Mouse (Mus musculus) MN1 (cell line): Measurements from ENCODE around the gene Nacad.

Experiments used
- DNase-seq: peaks from one replicate; pipeline ENCODE4 v3.0.0-alpha.2; 2016; ENCODE audit warnings: low spot score

The Nacad gene

DNA sequence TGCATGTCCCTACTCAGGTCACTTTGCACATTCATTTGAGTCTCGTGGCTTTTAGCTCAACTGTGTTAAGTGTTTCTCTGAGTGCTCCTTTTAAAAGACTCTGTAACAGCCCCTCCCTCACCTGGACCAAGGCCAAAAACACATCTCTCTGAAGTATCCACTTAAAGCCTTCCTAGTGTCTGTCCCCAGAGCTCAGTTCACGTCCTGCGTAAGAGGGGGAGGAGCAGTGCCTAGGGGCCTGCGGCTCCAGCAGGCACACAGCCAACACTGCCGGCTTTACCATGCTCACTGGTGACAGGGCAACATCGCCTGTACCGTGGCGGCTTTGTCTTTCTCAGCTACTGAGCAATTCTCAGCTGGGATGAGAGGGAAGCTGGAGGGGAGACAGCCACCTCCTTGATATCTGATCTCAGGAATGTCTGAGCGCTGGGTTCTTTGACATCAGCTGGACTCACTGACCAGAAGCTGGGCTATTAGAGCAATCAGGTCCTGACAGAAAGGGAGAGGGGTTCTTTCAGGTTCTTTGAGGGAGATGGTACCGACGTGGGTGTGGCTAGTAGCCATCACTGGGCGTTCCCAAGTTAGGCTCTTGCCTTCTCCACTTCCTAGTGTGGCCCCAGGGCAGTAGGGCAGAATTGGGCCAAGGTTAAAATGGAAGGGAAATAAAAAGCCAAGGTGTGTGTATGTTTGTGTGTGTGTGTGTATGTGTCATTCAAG is 1.8 kb downstream of the Nacad start:
- DNase-seq: peak; percentile 88

DNA sequence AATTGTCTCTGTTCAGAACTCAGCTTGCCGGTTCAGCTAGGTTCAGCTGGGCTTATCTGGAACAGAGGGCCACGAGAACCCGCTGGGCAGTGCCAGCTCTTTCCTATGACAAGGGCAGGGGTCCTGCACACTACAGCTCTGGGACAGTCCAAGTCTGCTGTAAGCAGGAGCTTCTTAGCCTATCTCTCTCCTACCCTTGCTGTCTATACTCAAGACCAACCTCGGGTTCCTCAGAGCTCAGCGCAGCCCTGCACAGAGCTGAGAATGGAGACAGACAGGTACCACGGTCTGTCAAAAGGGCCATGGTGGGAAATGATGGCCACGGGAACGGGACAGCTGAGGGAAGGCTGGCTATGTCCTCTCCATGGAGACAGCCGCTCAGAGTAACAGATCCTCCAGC is 2.6 kb downstream of the Nacad start:
- DNase-seq: no peak

DNA sequence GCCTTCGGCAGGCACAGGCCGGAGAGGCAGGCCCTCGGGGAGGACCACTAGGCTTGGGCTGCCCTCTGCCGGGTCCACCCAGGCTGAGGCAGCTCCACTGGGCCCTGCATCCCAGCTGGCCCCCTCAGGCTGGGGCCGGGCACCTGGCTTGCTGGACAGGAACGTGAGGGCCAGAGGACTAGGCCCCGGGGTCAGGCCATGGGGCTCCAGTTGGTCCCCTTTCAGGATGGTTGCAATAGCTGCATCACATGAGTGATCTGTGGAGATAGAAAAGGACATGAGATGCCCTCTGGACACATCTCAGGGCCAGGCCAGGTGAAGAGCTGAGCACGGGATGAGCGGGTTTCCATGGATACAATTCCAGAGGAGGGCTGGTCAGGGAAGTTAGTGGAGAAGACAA is 3.2 kb downstream of the Nacad start:
- DNase-seq: no peak

DNA sequence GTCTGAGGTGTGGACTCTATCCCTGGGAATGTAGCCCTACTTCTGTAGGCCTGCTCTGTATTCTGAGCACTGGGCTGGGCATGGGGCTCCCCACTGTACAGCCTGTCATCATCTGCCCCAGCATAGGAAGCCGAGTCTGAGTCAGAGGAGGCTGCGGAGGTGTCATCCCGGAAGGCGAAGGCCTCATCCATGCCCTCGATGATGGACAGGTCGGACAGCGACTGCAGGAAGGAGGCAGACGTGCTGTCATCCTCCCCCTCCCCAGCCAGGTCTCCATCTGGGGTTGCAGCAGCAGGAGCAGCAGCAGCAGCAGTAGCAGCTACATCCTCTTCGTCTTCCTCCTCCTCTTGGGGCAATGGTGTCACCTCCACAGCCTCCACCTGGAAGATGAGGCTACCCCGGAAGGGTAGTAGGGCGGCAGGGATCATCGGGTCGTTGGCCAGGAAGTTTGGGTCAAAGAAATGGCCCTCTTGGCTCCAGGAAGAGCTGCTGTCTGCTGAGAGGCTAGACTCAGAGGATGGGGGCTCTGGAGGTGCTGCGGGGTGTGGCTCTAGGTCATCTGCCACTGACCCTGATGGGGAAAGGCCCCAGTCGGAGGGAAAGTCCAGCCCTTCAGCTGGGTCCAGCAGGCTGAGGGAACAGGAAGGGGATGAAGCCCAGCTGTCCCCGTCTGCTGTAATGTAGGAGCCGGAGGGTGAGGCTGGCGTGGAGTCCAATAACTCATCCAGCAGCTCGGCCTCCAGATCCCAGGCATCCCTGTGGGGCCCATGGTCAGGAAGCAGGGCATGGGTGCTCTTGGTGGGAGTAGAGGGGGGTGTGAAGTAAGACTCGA is 4.0 kb downstream of the Nacad start:
- no peak for DNase-seq

DNA sequence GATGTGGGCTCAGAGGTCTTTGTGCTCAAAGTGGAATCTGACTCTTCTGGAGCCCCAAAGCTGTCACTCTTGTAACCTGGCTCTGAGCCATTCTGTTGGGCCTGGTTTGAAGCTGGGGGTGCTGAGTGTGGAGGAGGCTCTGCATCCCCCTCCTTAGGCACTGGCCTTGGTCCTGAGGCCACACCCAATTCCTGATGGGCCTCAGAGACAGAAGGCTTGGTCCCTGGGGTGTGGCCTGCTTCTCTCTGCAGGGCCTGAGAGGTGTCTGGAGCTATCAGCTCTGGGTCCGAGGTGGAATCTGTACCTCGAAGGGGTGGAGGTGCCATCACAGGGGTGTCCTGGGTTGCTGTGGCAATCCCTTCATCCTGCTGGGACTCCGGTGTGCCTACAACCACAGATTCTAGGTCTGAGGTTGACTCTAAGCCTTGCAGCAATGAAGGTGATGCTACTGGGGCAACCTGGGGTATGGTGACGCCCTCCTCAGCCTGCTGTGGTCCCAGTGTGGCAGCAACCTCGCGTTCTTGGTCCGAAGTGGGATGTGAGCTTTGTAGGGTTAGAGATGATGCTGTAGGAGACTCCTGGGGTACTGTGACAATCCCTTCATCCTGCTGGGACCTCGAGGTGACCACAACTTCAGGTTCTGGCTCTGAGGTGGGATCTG is 5.4 kb downstream of the Nacad start:
- DNase-seq: peak; percentile 51

DNA sequence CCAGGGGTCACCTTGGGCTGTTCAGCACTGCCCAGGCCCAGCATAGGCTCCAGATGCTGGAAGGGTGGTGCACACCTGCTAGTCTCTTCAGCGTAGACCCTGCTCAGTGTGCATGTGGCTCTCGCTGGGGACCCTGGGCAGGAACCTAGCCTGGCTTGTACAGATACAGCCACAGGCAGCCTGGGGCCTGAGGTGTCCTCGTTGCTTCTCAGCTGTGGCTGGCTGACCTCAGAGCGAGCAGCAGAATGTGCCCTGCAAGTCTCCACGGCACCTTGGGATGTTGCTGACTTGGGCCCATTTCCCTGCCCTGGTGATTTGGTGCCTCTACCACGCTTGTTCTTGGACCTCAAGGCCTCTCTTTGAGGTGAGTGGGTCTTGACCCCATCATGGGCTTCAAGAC is 6.0 kb downstream of the Nacad start:
- DNase-seq: no peak

DNA sequence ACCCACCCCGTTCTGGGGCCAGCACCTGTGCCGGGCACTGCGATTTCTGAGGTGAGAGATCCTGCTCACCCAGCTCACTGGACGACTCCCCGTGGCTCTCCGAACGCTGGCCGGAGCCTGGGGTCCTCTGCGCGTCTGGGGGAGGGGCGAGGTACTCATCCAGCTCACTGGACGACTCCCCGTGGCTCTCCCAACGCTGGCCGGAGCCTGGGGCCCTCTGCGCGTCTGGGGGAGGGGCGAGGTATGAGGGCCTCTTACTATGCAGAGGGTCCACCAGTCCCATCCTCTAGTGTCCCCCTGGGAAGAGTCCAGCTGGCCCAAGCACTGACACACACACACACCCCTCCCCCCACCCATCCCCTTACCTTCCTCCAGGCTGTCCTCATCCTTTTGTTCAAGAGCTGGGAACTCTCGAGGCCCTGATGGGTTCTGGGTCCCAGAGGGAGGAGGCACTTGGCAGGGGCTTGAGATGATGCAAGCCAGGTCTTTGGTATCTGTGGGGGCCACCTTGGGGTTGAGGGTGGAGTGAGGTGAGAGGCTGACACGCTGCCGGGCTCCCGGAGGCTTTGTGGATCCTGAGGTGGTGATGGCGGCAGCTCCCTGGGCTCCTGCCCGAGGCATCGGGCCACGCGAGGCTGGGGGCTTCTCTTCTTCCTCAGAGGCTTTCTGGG is 6.7 kb downstream of the Nacad start:
- no peak for DNase-seq

DNA sequence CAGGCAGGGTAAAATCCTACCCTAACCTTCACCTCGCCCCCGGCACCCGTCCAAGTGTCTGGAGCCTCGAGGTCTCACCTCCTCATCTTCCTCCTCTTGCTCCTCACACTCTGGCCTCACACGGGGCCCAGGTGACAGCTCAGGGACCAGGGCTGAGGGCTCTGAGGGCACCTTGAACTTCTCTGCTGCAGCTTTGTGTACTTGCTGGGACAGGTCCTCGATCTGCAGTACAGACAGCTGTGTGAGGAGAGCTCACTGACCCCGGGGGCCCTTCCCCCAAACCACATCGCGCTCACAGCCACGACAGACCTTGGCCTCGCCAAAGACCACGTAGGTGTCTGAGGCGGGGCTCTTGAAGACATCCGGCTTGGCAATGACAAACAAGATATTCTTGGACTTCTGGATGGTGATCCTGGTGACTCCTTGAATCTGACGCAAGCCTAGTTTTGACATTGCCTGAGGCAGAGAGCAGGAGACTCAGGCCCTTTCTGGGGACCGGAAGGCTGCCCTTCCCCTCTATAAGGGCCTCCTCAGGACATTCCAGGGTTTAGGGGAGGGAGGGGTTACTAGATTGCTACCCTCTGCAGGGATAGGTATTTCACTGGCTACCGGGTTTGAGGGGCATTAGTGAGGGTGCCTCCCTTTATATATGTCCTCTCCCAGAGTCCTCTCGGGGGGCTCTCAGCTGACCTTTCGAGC is 7.5 kb downstream of the Nacad start:
- DNase-seq: no peak

DNA sequence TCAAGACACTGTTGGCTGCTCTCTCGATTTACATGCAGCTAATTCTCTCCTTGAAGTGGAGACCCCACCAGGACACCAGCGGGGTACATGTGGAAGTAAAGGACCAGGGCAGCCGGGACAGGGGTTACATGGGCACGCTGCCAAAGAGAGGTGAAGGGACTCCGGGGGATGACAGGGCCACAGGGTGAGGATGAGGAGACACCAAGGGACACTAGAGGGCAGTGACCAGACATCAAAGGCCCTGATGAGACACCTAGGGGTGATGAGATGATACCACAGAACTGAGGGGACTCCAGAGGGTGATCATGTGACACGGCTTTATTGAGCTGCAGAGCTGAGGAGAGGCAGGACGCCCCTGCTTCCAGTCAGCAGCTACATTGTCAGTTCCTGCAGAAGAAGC is 8.3 kb downstream of the Nacad start:
- DNase-seq: no peak

DNA sequence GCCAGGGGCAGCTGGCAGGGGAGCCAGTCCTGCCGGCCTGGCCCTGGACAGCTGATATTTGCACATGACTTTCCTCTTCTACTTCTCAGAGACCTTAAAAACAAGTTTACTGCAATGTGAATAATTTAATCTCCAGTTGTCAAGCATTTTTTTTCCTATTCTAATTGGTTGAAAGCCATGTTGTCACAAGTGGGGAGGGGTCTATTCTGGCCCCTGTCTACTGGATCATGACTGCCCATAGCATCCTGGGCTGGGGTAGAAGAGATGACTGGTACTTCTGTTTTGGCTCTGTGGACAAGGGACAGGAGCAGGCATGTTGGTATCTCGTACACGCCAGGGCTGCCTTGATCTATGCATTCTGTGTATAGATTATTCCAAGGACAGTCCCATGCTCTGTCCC is 9.2 kb downstream of the Nacad start:
- DNase-seq: no peak

DNA sequence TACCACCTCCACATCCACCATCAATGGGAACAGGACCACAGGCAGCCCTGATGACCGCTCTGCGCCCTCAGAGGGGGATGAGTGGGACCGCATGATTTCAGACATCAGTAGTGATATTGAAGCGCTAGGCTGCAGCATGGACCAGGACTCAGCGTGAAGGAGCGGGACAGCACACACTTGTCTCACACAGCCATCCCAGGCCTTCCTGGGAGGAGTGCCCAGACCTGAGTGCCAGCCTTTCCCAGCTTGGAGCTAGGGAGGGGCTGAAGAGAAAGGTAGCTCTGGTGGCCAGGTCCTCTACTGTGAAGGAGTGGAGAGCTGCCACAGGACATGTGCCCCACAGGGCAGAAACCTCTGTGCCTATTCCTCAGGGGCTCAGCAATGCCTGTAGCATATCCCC is 9.6 kb downstream of the Nacad start:
- no peak for DNase-seq

DNA sequence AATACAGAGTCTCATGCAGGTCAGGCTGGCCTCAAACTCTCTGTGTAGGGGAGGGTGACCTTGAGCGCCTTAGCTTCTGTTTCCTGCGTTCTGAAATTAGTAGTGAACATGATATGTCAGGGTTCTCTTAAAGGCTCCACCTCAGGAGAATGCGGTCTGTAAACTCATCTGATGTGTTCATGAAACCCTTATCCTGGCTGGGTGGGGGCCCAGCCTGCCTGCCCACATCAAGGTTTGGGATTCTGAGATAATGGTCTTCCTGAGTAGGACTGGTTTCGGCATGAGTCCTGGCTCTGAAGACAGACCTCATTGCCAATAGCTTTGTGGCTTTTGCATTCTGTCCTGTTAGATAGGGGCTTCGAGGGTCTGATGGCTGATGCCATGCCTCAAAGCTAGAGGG is 10.5 kb downstream of the Nacad start:
- no peak for DNase-seq

DNA sequence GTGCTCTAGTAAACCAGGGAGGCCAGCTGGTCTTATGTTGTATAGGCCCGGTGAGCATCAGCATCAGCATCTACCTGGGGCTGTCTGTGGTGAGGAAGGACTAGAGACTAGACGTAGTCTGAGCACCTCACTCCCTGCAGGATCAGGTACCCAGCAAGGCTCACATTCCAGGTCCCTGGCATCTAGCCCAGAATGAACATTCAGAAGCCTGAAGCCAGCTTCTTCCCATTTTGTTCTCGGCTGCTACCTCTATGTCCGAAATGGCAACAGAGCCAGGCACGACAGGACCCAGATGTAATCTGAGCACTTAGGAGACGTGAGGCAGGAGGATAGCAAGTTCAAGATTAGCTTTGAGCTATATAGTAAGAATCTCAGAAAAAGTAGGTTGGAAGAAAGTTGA is 11.0 kb downstream of the Nacad start:
- no peak for DNase-seq

DNA sequence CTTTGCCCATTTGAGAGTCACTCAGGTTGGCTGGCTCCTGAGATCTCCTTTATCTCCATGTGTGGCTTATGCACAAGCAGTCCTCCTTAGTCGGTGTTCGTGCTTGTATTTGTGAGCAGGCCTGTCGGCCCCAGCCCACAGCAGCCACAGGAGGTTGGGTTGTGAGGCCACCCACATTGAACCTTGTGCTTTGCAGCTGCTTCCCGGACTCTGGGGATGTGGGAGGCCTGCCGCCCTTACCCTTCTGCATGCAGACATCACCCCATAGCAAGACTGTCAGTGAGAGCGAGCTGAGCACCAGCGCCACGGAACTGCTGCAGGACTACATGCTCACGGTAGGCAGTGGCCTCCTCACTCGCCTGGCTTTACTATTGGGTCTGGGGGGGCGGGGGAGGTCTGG is 12.4 kb downstream of the Nacad start:
- DNase-seq: no peak

DNA sequence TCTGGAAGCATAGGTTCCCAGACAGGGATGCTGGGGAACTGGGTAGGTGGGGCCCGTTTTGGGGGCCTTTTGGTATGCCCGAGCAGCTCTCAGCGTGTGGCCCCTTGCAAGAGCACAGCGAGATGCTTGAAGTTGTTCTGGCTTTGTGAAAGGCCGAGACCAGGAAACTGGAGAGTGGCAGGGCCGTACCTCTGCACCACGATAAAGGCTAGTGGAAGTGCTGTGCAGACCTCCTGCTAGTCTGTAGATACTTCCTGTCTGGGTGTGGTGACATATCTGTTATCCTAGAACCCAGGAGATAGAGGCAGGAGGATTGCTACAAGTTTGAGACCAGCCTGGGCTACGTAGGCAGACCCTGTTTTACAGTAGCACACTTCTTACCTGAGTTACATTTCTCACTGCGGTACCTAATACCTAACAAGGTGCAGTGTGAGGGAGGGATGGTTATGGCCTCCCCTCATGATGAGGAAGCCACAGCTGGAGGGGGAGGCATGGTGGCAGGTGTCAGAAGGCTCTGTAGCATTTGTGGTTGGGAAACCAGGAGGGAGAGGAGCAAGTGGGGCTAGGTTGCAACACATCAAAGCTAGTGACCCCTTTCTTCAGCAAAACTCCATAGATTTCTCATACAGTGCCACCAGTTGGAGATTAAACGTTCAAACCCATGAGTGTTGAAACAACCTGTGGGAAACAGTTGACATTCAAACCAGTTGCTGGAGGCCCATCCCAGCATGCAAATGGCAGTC is 14.7 kb downstream of the Nacad start:
- DNase-seq: no peak

DNA sequence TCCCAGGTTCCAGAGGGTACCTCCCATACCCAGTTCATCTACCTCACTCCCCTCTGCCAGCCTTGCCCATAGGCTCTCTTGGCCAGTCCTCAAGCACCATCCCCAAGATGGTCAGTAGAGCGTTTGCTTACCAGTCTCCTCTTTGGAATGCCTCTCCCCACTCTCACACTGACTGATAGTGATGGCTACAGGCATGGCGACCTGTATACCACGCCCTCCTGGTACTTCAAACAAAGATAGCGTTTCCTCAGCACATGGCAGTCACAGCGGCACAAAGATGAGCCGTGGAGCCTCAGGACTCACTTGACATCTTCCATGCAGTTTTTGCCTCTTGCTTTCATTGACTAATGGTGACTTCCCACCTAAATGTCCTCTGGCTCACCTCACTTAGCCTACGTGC is 16.0 kb downstream of the Nacad start:
- DNase-seq: no peak

DNA sequence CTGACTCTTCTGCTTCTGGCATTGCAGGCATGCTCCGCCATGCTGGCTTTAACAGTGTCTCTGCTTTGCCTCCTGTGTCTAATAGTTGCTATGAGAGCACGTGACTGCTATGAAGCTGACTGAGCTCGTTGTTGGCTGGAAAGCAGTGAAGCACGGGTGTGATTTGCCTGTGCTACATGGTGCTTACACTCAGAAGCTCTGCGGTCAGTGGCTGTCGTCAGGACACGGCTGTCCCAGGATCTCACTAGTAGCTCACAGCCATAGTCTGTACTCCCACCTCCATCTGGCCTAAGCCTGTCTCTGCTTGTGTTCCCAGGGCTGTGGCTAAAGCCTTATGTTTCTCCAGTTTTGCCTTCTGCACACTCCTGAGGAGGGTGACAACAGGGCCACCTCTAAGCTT is 17.6 kb downstream of the Nacad start:
- no peak for DNase-seq

DNA sequence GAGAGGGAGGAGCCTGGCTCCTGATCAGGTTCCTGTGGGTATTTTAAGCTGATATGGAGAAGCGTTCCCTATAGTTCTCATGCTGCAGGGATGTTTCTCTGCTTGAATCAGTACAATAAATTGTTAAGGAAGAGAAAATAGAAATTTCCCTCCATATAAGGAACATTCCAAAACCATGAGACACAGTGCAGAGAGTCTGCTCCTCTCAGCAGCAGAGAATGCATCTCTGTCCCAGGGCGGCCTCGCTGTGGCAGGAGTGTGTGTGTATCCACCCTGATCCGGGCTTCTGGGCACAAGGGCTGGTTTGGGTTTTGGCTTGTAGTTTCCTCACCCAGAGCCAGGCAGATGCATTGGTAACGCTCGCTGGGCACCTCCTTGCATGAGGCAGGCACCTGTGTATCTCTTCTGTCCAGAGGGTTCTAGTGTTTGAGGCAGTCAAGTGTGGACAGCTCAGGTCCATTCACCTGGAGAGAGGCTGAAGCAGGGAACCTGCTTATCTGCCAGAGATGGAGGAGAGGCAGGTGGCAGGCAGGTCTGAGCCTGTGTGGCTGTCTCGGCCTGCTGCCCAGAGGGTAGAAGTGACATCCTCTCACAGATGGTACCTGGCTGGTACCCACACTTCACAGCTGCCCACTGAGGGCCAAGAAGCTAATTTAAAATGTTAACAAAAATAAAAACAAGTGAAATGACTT is 18.5 kb downstream of the Nacad start:
- DNase-seq: no peak

DNA sequence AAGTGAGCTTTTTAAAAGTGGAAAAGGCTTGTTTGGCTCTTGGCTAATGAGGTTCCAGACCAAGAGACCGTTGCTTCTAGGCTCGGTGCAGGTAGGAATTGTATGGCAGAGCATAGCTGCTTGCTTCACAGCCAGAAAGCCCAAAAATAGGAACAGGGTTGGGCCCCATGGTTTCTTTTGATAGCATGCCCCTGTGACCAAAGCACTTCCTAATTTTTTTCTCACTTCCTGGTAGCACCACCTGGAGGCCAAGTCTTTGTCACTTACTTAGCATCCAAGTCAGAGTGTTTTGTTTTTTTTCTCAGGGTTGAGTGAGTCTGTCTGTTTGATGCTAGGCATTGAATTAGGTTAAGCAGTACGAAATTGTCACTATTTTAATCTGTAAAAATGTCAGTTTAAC is 19.2 kb downstream of the Nacad start:
- DNase-seq: no peak

DNA sequence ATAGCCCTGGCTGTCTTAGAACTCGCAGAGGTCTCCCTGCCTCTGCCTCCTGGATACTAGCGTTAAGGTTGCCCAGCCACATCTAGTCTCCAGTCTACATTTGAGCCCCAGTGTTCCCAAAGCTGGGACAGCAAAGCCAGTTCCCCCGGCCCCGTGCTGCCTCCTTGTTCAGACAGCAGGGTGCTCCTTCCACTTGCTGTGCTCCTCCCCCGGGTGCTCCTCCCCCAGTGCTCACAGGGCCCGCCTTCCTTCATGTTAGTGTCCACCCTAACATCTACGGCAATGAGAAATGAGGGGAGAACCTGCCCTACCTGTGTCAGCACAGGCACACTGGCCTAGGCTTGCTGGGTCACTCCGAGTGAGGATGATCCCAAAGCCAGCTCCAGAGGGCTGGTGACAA is 20.1 kb downstream of the Nacad start:
- DNase-seq: no peak

DNA sequence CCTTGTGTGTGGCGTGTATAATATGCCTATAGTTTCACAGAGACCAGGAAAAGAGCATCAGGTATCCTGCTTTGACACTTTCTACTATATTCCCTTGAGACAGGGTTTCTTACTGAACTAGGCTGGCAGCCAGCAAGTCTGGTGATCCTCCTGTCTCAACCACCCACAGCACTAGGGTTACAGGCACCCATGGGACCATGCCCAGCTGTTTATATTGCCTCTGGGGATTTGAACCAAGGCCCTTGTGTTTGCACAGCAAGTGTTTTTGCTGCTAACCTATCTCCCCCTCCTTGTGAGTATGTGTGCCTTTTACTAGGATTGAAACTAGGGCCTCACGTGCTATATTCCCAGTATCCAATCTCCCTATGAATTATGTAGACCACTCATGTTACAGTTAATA is 24.3 kb downstream of the Nacad start:
- DNase-seq: no peak
